Mouse (Mus musculus) embryonic facial prominence, embryonic 14.5 days (tissue): Measurements from ENCODE around the gene Lgalsl. TPM values are rescaled to one million over a fixed set of nuclear protein-coding genes. Genes with fewer than 3 reads are reported as not detected.

ENCODE experiments used
- ATAC-seq: fragments of 200-750 bp; cut with Nextera tagmentation; 2 replicates; pipeline ENCODE4 v1.8.0; 2017; ENCODE audit warnings: low read depth, moderate number of reproducible peaks, moderate TSS enrichment
- DNase-seq: peaks from one replicate; pipeline ENCODE4 v3.0.0-alpha.2; 2015; ENCODE audit warnings: low spot score
- H3K27ac ChIP-seq: fragments of 300-500 bp; sonication (generic); replicated peaks from 2 replicates; pipeline ENCODE4 v1.5.1; 2014; ENCODE audit warnings: low read depth, mild to moderate bottlenecking, low read length, moderate library complexity
- H3K27me3 ChIP-seq: fragments of 300-500 bp; sonication (generic); replicated peaks from 2 replicates; pipeline ENCODE4 v1.6.1; 2014; ENCODE audit warnings: low read length; ENCODE audit not compliant: control insufficient read depth, insufficient read depth
- H3K36me3 ChIP-seq: fragments of 300-500 bp; sonication (generic); 2 replicates; pipeline ENCODE4 v1.6.1; 2014; ENCODE audit warnings: low read length, mixed read lengths; ENCODE audit not compliant: control insufficient read depth, insufficient read depth
- H3K4me1 ChIP-seq: fragments of 300-500 bp; sonication (generic); 2 replicates; pipeline ENCODE4 v1.6.1; 2014; ENCODE audit warnings: antibody characterized with exemption, low read length; ENCODE audit not compliant: control insufficient read depth, insufficient read depth
- H3K4me2 ChIP-seq: fragments of 300-500 bp; sonication (generic); 2 replicates; pipeline ENCODE4 v1.6.1; 2014; ENCODE audit warnings: low read depth, mild to moderate bottlenecking, low read length, moderate library complexity, mixed read lengths
- H3K4me3 ChIP-seq: fragments of 300-500 bp; sonication (generic); 2 replicates; pipeline ENCODE4 v1.5.1; 2014; ENCODE audit warnings: low read depth, mild to moderate bottlenecking, low read length
- H3K9ac ChIP-seq: fragments of 300-500 bp; sonication (generic); 2 replicates; pipeline ENCODE4 v1.6.1; 2014; ENCODE audit warnings: low read depth, mild to moderate bottlenecking, low read length, moderate library complexity, mixed read lengths
- H3K9me3 ChIP-seq: fragments of 300-500 bp; sonication (generic); 2 replicates; pipeline ENCODE4 v1.6.1; 2016; ENCODE audit warnings: low read length; ENCODE audit not compliant: control insufficient read depth
- WGBS: fragments of 180-500 bp; shearing (Covaris S2); extraction: QIAGEN DNeasy Blood & Tissue Kit; methylation state at CpG from one replicate; pipeline ENCODE4 v1.1.7; 2014; 5-methylcytosine and 5-hydroxymethylcytosine counted together
- polyA plus RNA-seq: library from polyadenylated mRNA; unstranded; fragments of >200 nt; fragmentation: Nextera tagmentation; extraction: Ambion mirVana; gene quantifications from 2 replicates; pipeline ENCODE4 v1.2.1, GENCODE M21; 2014

The Lgalsl gene
- polyA plus RNA-seq, 1 experiment from 2014 or later = 54.9 TPM

GRCm38 (mm10) chr11:20794913-20795254 is 36.0 kb downstream of the Lgalsl start:
- DNase-seq (no peak), ATAC-seq (peak; percentile 28; the same call in 1 of the 2 replicates)
- Histone ChIP-seq H3K9ac (no peak overlapping the region), H3K4me3 (no peak overlapping the region), H3K27ac (no peak overlapping the region), H3K36me3 (no peaks in the 10 kb centered on the region), H3K9me3 (0 out of 2 replicates have a peak, but pooled peaks cover 6% of the 10 kb centered on the region), H3K4me2 (no peak overlapping the region), H3K27me3 (no peaks in the 10 kb centered on the region), H3K4me1 (no peaks in the 10 kb centered on the region)
- 55% methylated on average over 11 of the region's 11 CpGs for WGBS

- ATAC-seq = peak; percentile 91
- H3K4me2 ChIP-seq = no peak overlapping the region
These were observed 36.5 kb downstream of the Lgalsl start for GRCm38 (mm10) chr11:20794196-20794912.

GRCm38 (mm10) chr11:20793676-20794075 is 37.2 kb downstream of the Lgalsl start:
- no peaks in the 10 kb centered on the region for H3K4me1 ChIP-seq
- 0 out of 2 replicates have a peak, but pooled peaks cover 6% of the 10 kb centered on the region for H3K9me3 ChIP-seq
- H3K27me3 ChIP-seq = no peaks in the 10 kb centered on the region
- no peaks in the 10 kb centered on the region for H3K36me3 ChIP-seq
- 57% methylated on average over 4 of the region's 4 CpGs for whole genome bisulfite sequencing
- H3K27ac ChIP-seq = no peak overlapping the region
- no peak overlapping the region for H3K9ac ChIP-seq
- no peak overlapping the region for H3K4me3 ChIP-seq
- no peak for DNase-seq
- ATAC-seq = no peak
- no peak overlapping the region for H3K4me2 ChIP-seq

More at GRCm38 (mm10) chr11:20794196-20794912, 36.5 kb downstream of the Lgalsl start:
- WGBS = 30% methylated on average over 10 of the region's 10 CpGs
- Histone ChIP-seq H3K36me3 (no peaks in the 10 kb centered on the region), H3K4me3 (no peak overlapping the region), H3K9me3 (0 out of 2 replicates have a peak, but pooled peaks cover 6% of the 10 kb centered on the region), H3K27me3 (no peaks in the 10 kb centered on the region), H3K9ac (no peak overlapping the region), H3K4me1 (no peaks in the 10 kb centered on the region), H3K27ac (no peak overlapping the region)
- DNase-seq = peak; percentile 83

GRCm38 (mm10) chr11:20792667-20793066 is 38.2 kb downstream of the Lgalsl start:
- Histone ChIP-seq H3K27ac (no peak overlapping the region), H3K4me2 (no peak overlapping the region), H3K9ac (no peak overlapping the region), H3K27me3 (no peaks in the 10 kb centered on the region), H3K4me3 (no peak overlapping the region), H3K4me1 (no peaks in the 10 kb centered on the region), H3K36me3 (no peaks in the 10 kb centered on the region), H3K9me3 (no peaks in the 10 kb centered on the region)
- no peak for DNase-seq
- no peak for ATAC-seq
- 71% methylated on average over 3 of the region's 3 CpGs for WGBS

GRCm38 (mm10) chr11:20791334-20791733 is 39.5 kb downstream of the Lgalsl start:
- Histone ChIP-seq H3K9me3 (no peaks in the 10 kb centered on the region), H3K27me3 (no peaks in the 10 kb centered on the region), H3K36me3 (no peaks in the 10 kb centered on the region), H3K9ac (no peak overlapping the region), H3K4me2 (no peak overlapping the region), H3K4me1 (no peaks in the 10 kb centered on the region), H3K4me3 (no peak overlapping the region), H3K27ac (no peak overlapping the region)
- WGBS = 59% methylated on average over 2 of the region's 2 CpGs
- DNase-seq (no peak), ATAC-seq (no peak)

- no peak overlapping the region for H3K4me3 ChIP-seq
- no peak overlapping the region for H3K9ac ChIP-seq
- no peaks in the 10 kb centered on the region for H3K4me1 ChIP-seq
- H3K9me3 ChIP-seq = 0 out of 2 replicates have a peak, but pooled peaks cover 4% of the 10 kb centered on the region
- no peaks in the 10 kb centered on the region for H3K36me3 ChIP-seq
- H3K27ac ChIP-seq = no peak overlapping the region
- ATAC-seq = no peak
- no peak overlapping the region for H3K4me2 ChIP-seq
- H3K27me3 ChIP-seq = no peaks in the 10 kb centered on the region
- 58% methylated on average over 1 of the region's 1 CpGs for WGBS
- DNase-seq = no peak
These were observed 41.8 kb downstream of the Lgalsl start for GRCm38 (mm10) chr11:20789015-20789414.

- Histone ChIP-seq H3K36me3 (no peaks in the 10 kb centered on the region), H3K27ac (no peak overlapping the region), H3K4me3 (no peak overlapping the region), H3K9me3 (0 out of 2 replicates have a peak, but pooled peaks cover 4% of the 10 kb centered on the region), H3K4me2 (no peak overlapping the region), H3K9ac (no peak overlapping the region), H3K27me3 (no peaks in the 10 kb centered on the region), H3K4me1 (no peaks in the 10 kb centered on the region)
- DNase-seq (no peak), ATAC-seq (no peak)
- WGBS = 64% methylated on average over 3 of the region's 3 CpGs
These were observed 42.8 kb downstream of the Lgalsl start for GRCm38 (mm10) chr11:20788070-20788469.

- ATAC-seq = no peak
- H3K36me3 ChIP-seq = no peaks in the 10 kb centered on the region
These were observed 44.7 kb downstream of the Lgalsl start for GRCm38 (mm10) chr11:20786191-20786590.

GRCm38 (mm10) chr11:20785186-20785585 is 45.7 kb downstream of the Lgalsl start:
- no peaks in the 10 kb centered on the region for H3K27me3 ChIP-seq
- no peak overlapping the region for H3K9ac ChIP-seq
- no peak for DNase-seq
- no peak overlapping the region for H3K4me3 ChIP-seq
- ATAC-seq = no peak
- H3K36me3 ChIP-seq = no peaks in the 10 kb centered on the region
- H3K4me1 ChIP-seq = no peaks in the 10 kb centered on the region
- H3K27ac ChIP-seq = no peak overlapping the region
- no peak overlapping the region for H3K4me2 ChIP-seq
- 0 out of 2 replicates have a peak, but pooled peaks cover 4% of the 10 kb centered on the region for H3K9me3 ChIP-seq
- 74% methylated on average over 1 of the region's 1 CpGs for WGBS

More at GRCm38 (mm10) chr11:20786191-20786590, 44.7 kb downstream of the Lgalsl start:
- no peak for DNase-seq
- H3K9me3 ChIP-seq = 0 out of 2 replicates have a peak, but pooled peaks cover 4% of the 10 kb centered on the region
- no peak overlapping the region for H3K27ac ChIP-seq
- H3K4me2 ChIP-seq = no peak overlapping the region
- no peaks in the 10 kb centered on the region for H3K27me3 ChIP-seq
- 61% methylated on average over 2 of the region's 2 CpGs for WGBS
- H3K9ac ChIP-seq = no peak overlapping the region
- no peak overlapping the region for H3K4me3 ChIP-seq
- H3K4me1 ChIP-seq = no peaks in the 10 kb centered on the region
